21 mouse cellular contexts compared by ENCODE assay signal in the genomic region with DNA sequence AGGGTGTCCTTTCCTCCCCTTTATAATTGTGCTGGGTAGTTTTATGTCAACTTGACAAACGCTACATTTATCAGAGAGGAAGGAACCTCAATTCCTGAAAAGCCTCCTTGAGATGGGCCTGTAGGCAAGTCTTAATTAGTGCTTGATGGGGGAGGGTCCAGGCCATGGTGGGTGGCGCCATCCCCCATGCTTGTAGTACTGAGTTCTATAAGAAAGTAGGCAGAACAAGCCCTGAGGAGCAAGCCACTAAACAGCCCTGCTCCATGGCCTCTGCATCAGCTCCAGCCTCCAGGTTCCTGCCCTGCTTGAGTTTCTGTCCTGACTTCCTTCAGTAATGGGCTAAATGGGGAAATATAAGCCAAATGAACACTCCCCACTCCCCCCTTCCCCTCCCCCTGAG. TPM values are rescaled to one million over a fixed set of nuclear protein-coding genes. Genes with fewer than 3 reads are reported as not detected.
"Had no signal": no experiment of that assay in that cellular context is flagged by ENCODE, and none has a peak within 500 bp of the region (broad histone marks: within the 10 kb centered on the region; RNA-seq: fewer than 3 reads in every experiment).

No protein-coding gene starts in this region.

- H3K4me3 ChIP-seq: limb, embryonic 12.5 days; midbrain, embryonic 12.5 days; neural tube, embryonic 13.5 days had no signal

- H3K9me3 ChIP-seq: kidney, embryonic 15.5 days; limb, embryonic 12.5 days; midbrain, embryonic 12.5 days; neural tube, embryonic 13.5 days had no signal

- H3K27ac ChIP-seq: liver, embryonic 14.5 days; midbrain, embryonic 12.5 days; neural tube, embryonic 13.5 days had no signal

- H3K9ac ChIP-seq: kidney, embryonic 15.5 days; limb, embryonic 12.5 days; liver, embryonic 14.5 days; midbrain, embryonic 12.5 days; neural tube, embryonic 13.5 days had no signal

- DNase-seq: kidney, postnatal 14 days; layer of hippocampus, postnatal 36 days; liver; lung, adult 2 months; lung, postnatal 36 days; retina, postnatal 1 day; right cerebral cortex, postnatal 4 days; spleen, adult 18-20 months; thymus, adult 18-20 months; thymus, postnatal 14 days had no signal

- H3K4me2 ChIP-seq: midbrain, embryonic 12.5 days had no signal

- H3K27me3 ChIP-seq: kidney, embryonic 15.5 days; limb, embryonic 12.5 days; neural tube, embryonic 13.5 days had no signal

- ATAC-seq: lung, postnatal 0 days; midbrain, embryonic 16.5 days had no signal

- H3K36me3 ChIP-seq: kidney, embryonic 15.5 days; limb, embryonic 12.5 days; midbrain, embryonic 12.5 days; neural tube, embryonic 13.5 days had no signal

RNA-seq across cellular contexts. Expression of a gene that starts 5.4 kb away (rescaled TPM):
- total RNA-seq: layer of hippocampus, postnatal 36 days; left cerebral cortex, adult 8-10 months; left cerebral cortex, postnatal 36 days had no signal
- polyA plus RNA-seq: large intestine, adult 2 months; limb, embryonic 12.5 days; liver, embryonic 14.5 days; lung, adult 2 months; lung, postnatal 0 days; midbrain, embryonic 12.5 days; midbrain, embryonic 16.5 days; neural tube, embryonic 13.5 days; stomach, embryonic 14.5 days had no signal
